Mouse (Mus musculus) G1E (cell line): ENCODE data around the gene Eci1. TPM values are rescaled to one million over a fixed set of nuclear protein-coding genes. Genes with fewer than 3 reads are reported as not detected.

Experiments used
- ATAC-seq: 2 replicates; pipeline ENCODE4 v1.8.0; 2016; ENCODE audit warnings: mild to moderate bottlenecking; ENCODE audit not compliant: insufficient number of reproducible peaks, poor library complexity, low FRiP score, severe bottlenecking; ENCODE audit errors: extremely low read depth
- DNase-seq: peaks from one replicate; pipeline ENCODE4 v3.0.0; 2012; ENCODE audit warnings: low spot score
- H3K27me3 ChIP-seq: 2 replicates; pipeline ENCODE4 v1.6.1; 2012; ENCODE audit warnings: mild to moderate bottlenecking, low read length, inconsistent platforms; ENCODE audit not compliant: insufficient read depth
- H3K36me3 ChIP-seq: replicated peaks from 2 replicates; pipeline ENCODE3; 2012; ENCODE audit warnings: mild to moderate bottlenecking, inconsistent platforms
- H3K4me1 ChIP-seq: 2 replicates; pipeline ENCODE4 v1.6.1; 2012; ENCODE audit warnings: low read depth, low read length, inconsistent platforms, mixed read lengths; ENCODE audit not compliant: insufficient read depth
- H3K4me3 ChIP-seq: 2 replicates; pipeline ENCODE4 v1.5.1; 2012; ENCODE audit warnings: low read depth, mild to moderate bottlenecking, inconsistent platforms, low read length, moderate library complexity, mixed read lengths
- H3K9me3 ChIP-seq: replicated peaks from 2 replicates; pipeline ENCODE4 v1.6.1; 2012; ENCODE audit warnings: inconsistent platforms
- CTCF ChIP-seq: IDR thresholded peaks from 2 replicates; pipeline ENCODE4 v1.5.1; 2012; ENCODE audit warnings: low read depth, low read length, inconsistent platforms, mixed read lengths
- GATA1 ChIP-seq: IDR thresholded peaks from 2 replicates; pipeline ENCODE4 v1.6.1; 2012; ENCODE audit warnings: borderline replicate concordance, low read length, inconsistent platforms, mixed read lengths
- GATA2 ChIP-seq: IDR thresholded peaks from 2 replicates; pipeline ENCODE4 v1.6.1; 2012; ENCODE audit warnings: low read depth, low read length, inconsistent platforms, borderline replicate concordance
- POLR2AphosphoS5 ChIP-seq: IDR thresholded peaks from 2 replicates; pipeline ENCODE4 v1.6.1; 2012; ENCODE audit warnings: low read depth, low read length, inconsistent platforms; ENCODE audit not compliant: insufficient replicate concordance
- TAL1 ChIP-seq: conservative IDR thresholded peaks from 2 replicates; pipeline ENCODE4 v1.6.1; 2012; ENCODE audit warnings: low read depth, low read length, inconsistent platforms, mixed read lengths
- polyA plus RNA-seq: library from polyadenylated mRNA; stranded (reverse); fragments of >175 nt; gene quantifications from 2 replicates; pipeline ENCODE4 v1.2.3, GENCODE M21; 2012
- total RNA-seq, 2 experiments: library from RNA; stranded (forward) in 1 of 2; stranded (reverse) in 1 of 2; fragments of 200-1000 nt in 1 of 2; fragments of >200 nt in 1 of 2; fragmentation: Nextera tagmentation in 1 of 2; gene quantifications; 2 replicates each; pipeline ENCODE4 v1.2.3; 2014 to 2017

Gene Eci1
- total RNA-seq (2014; fragmentation: Nextera tagmentation), result 53.1 and 65.7 TPM in 2 replicates
- total RNA-seq (2017), result 39.4 and 45.4 TPM in 2 replicates
- 40.9 and 52.2 TPM in 2 replicates for polyA plus RNA-seq

- Histone ChIP-seq H3K36me3 (peaks cover 66% of the 10 kb centered on the region), H3K4me3 (peak within 1 kb of the TSS; percentile 83)
- peak; percentile 94 for ATAC-seq
These were observed at the start of gene Eci1 for GRCm38 (mm10) chr17:24426471-24427169. Eci1 (plus strand) TSS chr17:24426641.

GRCm38 (mm10) chr17:24378496-24378895 is 47.9 kb upstream of the Eci1 start:
- Histone ChIP-seq H3K4me3 (no peak overlapping the region), H3K27me3 (no peaks in the 10 kb centered on the region), H3K4me1 (peaks cover 5% of the 10 kb centered on the region; the same call in 1 of the 2 replicates), H3K9me3 (no peaks in the 10 kb centered on the region), H3K36me3 (peaks cover 89% of the 10 kb centered on the region)
- DNase-seq, result no peak
- no peak for TF ChIP-seq POLR2AphosphoS5
- no peak for TF ChIP-seq GATA2
- no peak for TF ChIP-seq CTCF
- no peak for TF ChIP-seq GATA1
- TF ChIP-seq TAL1, result no peak
- no peak for ATAC-seq

More at GRCm38 (mm10) chr17:24426471-24427169, at the start of gene Eci1:
- Histone ChIP-seq H3K27me3 (no peaks in the 10 kb centered on the region), H3K9me3 (no peaks in the 10 kb centered on the region), H3K4me1 (peaks cover 22% of the 10 kb centered on the region)
- TF ChIP-seq CTCF (no peak), TAL1 (no peak), GATA2 (no peak), GATA1 (no peak), POLR2AphosphoS5 (no peak)
- peak; percentile 88 for DNase-seq

- TF ChIP-seq GATA2 (no peak), POLR2AphosphoS5 (no peak), CTCF (no peak), GATA1 (no peak), TAL1 (no peak)
- no peak overlapping the region for H3K4me3 ChIP-seq
- no peaks in the 10 kb centered on the region for H3K27me3 ChIP-seq
- DNase-seq (no peak), ATAC-seq (no peak)
- peaks cover 89% of the 10 kb centered on the region for H3K36me3 ChIP-seq
- H3K9me3 ChIP-seq, result no peaks in the 10 kb centered on the region; the same call in 1 of the 2 replicates
- H3K4me1 ChIP-seq, result no peaks in the 10 kb centered on the region
These were observed 42.7 kb upstream of the Eci1 start for GRCm38 (mm10) chr17:24383789-24384188.

GRCm38 (mm10) chr17:24388711-24389110 is 37.7 kb upstream of the Eci1 start:
- Histone ChIP-seq H3K27me3 (no peaks in the 10 kb centered on the region), H3K4me1 (no peaks in the 10 kb centered on the region), H3K36me3 (peaks cover 95% of the 10 kb centered on the region), H3K9me3 (no peaks in the 10 kb centered on the region; the same call in 1 of the 2 replicates), H3K4me3 (no peak overlapping the region)
- no peak for ATAC-seq
- TF ChIP-seq CTCF (no peak), POLR2AphosphoS5 (no peak), GATA1 (no peak), TAL1 (no peak), GATA2 (no peak)
- DNase-seq, result no peak

GRCm38 (mm10) chr17:24389865-24390264 is 36.6 kb upstream of the Eci1 start:
- TF ChIP-seq CTCF (no peak), POLR2AphosphoS5 (no peak), TAL1 (no peak), GATA1 (no peak), GATA2 (no peak)
- Histone ChIP-seq H3K27me3 (no peaks in the 10 kb centered on the region), H3K9me3 (no peaks in the 10 kb centered on the region; the same call in 1 of the 2 replicates), H3K4me3 (no peak overlapping the region), H3K36me3 (peaks cover 91% of the 10 kb centered on the region), H3K4me1 (no peaks in the 10 kb centered on the region)
- ATAC-seq, result no peak
- DNase-seq, result no peak

- ATAC-seq (no peak), DNase-seq (no peak)
- no peaks in the 10 kb centered on the region for H3K27me3 ChIP-seq
- H3K4me1 ChIP-seq, result no peaks in the 10 kb centered on the region
- no peaks in the 10 kb centered on the region; the same call in 1 of the 2 replicates for H3K9me3 ChIP-seq
- H3K36me3 ChIP-seq, result peaks cover 88% of the 10 kb centered on the region
- no peak for TF ChIP-seq GATA2
- no peak for TF ChIP-seq POLR2AphosphoS5
- no peak for TF ChIP-seq TAL1
- TF ChIP-seq CTCF, result no peak
- no peak for TF ChIP-seq GATA1
- H3K4me3 ChIP-seq, result no peak overlapping the region
These were observed 35.3 kb upstream of the Eci1 start for GRCm38 (mm10) chr17:24391149-24391548.
